Mouse (Mus musculus) kidney, adult 2 months (tissue): Measurements from ENCODE around the gene Ifitm6. TPM values are rescaled to one million over a fixed set of nuclear protein-coding genes. Genes with fewer than 3 reads are reported as not detected.
"Not testable (repeated sequence)": the region's sequence is repeated elsewhere in the genome, so short reads cannot be mapped to it uniquely, and the experiment has no call there.

Experiments
- DNase-seq: peaks from one replicate; pipeline ENCODE4 v3.0.0; 2021
- H3K27ac ChIP-seq: fragments of 200-500 bp; 2 replicates; pipeline ENCODE4 v1.5.1; 2012; ENCODE audit warnings: low read depth, low read length, control low read depth, inconsistent platforms; ENCODE audit not compliant: insufficient read depth
- H3K27me3 ChIP-seq: fragments of 200-500 bp; replicated peaks from 2 replicates; pipeline ENCODE4 v1.6.1; 2012; ENCODE audit warnings: mild to moderate bottlenecking, moderate library complexity, low read length, inconsistent platforms; ENCODE audit not compliant: control insufficient read depth, insufficient read depth
- H3K36me3 ChIP-seq: fragments of 200-500 bp; 2 replicates; pipeline ENCODE4 v1.6.1; 2012; ENCODE audit warnings: mild to moderate bottlenecking, moderate library complexity, low read length, inconsistent platforms; ENCODE audit not compliant: control insufficient read depth, insufficient read depth
- H3K4me1 ChIP-seq: fragments of 200-500 bp; 2 replicates; pipeline ENCODE4 v1.6.1; 2011; ENCODE audit warnings: low read length; ENCODE audit not compliant: control insufficient read depth, insufficient read depth
- H3K4me3 ChIP-seq: fragments of 200-500 bp; 2 replicates; pipeline ENCODE4 v1.5.1; 2011; ENCODE audit warnings: mild to moderate bottlenecking, low read depth, low read length, control low read depth; ENCODE audit not compliant: insufficient read depth
- CTCF ChIP-seq: fragments of 200-500 bp; conservative IDR thresholded peaks from 2 replicates; pipeline ENCODE4 v1.5.1; 2011; ENCODE audit warnings: low read depth, mild to moderate bottlenecking, control low read depth, low read length, moderate library complexity, mixed read lengths; ENCODE audit not compliant: insufficient read depth, insufficient read length
- POLR2A ChIP-seq: fragments of 200-500 bp; IDR thresholded peaks from one replicate; pipeline ENCODE4 v1.6.1; 2011; ENCODE audit warnings: low read depth, low read length, control low read depth
- WGBS: fragments of 180-500 bp; shearing (Covaris S2); methylation state at CpG from one replicate; pipeline ENCODE4 v1.1.7; 2018; 5-methylcytosine and 5-hydroxymethylcytosine counted together
- polyA plus RNA-seq: library from polyadenylated mRNA; depleted of rRNA; stranded (reverse); fragments of >200 nt; gene quantifications from 2 replicates; pipeline ENCODE4 v1.2.3, GENCODE M21; 2012

Gene Ifitm6
- polyA plus RNA-seq, 1 experiment = 2.3 TPM

- TF ChIP-seq POLR2A (no peak), CTCF (no peak; the same call in 1 of the 2 replicates)
- Histone ChIP-seq H3K27me3 (no peaks in the 10 kb centered on the region), H3K4me3 (no peak overlapping the region), H3K27ac (no peak overlapping the region), H3K4me1 (no peaks in the 10 kb centered on the region), H3K36me3 (no peaks in the 10 kb centered on the region)
- WGBS = 82% methylated on average over 14 of the region's 14 CpGs
- DNase-seq = no peak
These were observed 26.5 kb downstream of the Ifitm6 start for GRCm38 (mm10) chr7:140991117-140991689.

GRCm38 (mm10) chr7:140990622-140991021, 27.1 kb downstream of the Ifitm6 start:
- TF ChIP-seq CTCF (no peak), POLR2A (no peak)
- Histone ChIP-seq H3K27ac (no peak overlapping the region), H3K4me1 (no peaks in the 10 kb centered on the region), H3K36me3 (no peaks in the 10 kb centered on the region), H3K27me3 (no peaks in the 10 kb centered on the region), H3K4me3 (no peak overlapping the region)
- WGBS = 70% methylated on average over 5 of the region's 5 CpGs
- DNase-seq = no peak

GRCm38 (mm10) chr7:140990185-140990584, 27.5 kb downstream of the Ifitm6 start:
- DNase-seq = no peak
- TF ChIP-seq POLR2A = no peak
- TF ChIP-seq CTCF = no peak
- no peaks in the 10 kb centered on the region for H3K36me3 ChIP-seq
- no peaks in the 10 kb centered on the region for H3K4me1 ChIP-seq
- no peaks in the 10 kb centered on the region for H3K27me3 ChIP-seq
- WGBS = 53% methylated on average over 6 of the region's 6 CpGs
- no peak overlapping the region for H3K27ac ChIP-seq
- no peak overlapping the region for H3K4me3 ChIP-seq

DNA sequence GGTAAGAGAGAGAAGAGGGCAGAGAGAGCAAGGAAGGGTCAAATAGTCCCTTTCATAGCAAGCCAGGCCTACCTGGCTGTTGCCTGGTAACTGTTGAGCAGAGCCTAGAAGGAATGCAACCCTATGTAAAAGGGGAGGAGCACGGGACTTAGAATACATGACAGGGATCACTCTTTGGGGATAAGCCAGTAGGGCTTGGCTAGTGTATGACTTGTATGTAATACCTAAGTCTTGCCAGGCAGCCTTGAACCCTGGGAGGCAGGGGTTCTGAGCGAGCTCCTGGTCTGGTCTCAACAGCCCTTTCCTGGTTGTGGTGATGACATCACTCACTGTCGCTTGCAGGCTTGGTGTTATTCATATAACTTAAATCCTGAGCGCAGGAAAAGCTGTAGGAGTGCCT, 28.7 kb downstream of the Ifitm6 start:
- no peak for DNase-seq
- TF ChIP-seq POLR2A = no peak
- TF ChIP-seq CTCF = no peak
- H3K36me3 ChIP-seq = no peaks in the 10 kb centered on the region
- H3K27me3 ChIP-seq = no peaks in the 10 kb centered on the region
- no peaks in the 10 kb centered on the region for H3K4me1 ChIP-seq
- 86% methylated on average over 4 of the region's 4 CpGs for WGBS
- H3K4me3 ChIP-seq = no peak overlapping the region
- no peak overlapping the region for H3K27ac ChIP-seq

GRCm38 (mm10) chr7:140987182-140988138, 30.3 kb downstream of the Ifitm6 start:
- no peak overlapping the region for H3K27ac ChIP-seq
- no peak for TF ChIP-seq POLR2A
- no peak for TF ChIP-seq CTCF
- WGBS = 89% methylated on average over 17 of the region's 17 CpGs
- H3K4me1 ChIP-seq = no peaks in the 10 kb centered on the region
- H3K36me3 ChIP-seq = no peaks in the 10 kb centered on the region
- H3K27me3 ChIP-seq = no peaks in the 10 kb centered on the region
- no peak overlapping the region for H3K4me3 ChIP-seq
- DNase-seq = no peak

DNA sequence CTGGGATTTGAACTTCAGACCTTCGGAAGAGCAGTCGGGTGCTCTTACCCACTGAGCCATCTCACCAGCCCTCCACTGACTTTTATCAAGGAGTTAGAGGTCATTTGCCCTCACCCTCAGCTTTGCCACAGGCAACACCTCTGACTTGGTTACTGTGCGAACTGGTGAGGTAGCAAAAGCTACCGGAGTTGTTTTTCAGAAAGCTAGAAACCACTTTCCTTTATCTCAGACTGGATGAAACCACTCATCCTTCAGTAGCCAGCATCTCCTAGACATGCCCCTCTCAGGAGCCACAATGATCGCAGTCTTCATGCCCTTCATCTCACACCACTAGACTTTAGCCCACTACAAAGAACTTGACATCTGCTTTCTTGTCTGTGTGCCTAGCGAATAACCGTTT, 34.8 kb downstream of the Ifitm6 start:
- no peaks in the 10 kb centered on the region for H3K36me3 ChIP-seq
- no peaks in the 10 kb centered on the region for H3K27me3 ChIP-seq
- no peak overlapping the region for H3K27ac ChIP-seq
- TF ChIP-seq CTCF = no peak
- no peak for TF ChIP-seq POLR2A
- H3K4me3 ChIP-seq = no peak overlapping the region
- no peaks in the 10 kb centered on the region for H3K4me1 ChIP-seq
- WGBS = 91% methylated on average over 7 of the region's 7 CpGs
- DNase-seq = no peak

- Histone ChIP-seq H3K27ac (no peak overlapping the region), H3K4me1 (no peaks in the 10 kb centered on the region), H3K36me3 (no peaks in the 10 kb centered on the region), H3K27me3 (no peaks in the 10 kb centered on the region), H3K4me3 (no peak overlapping the region)
- no peak for DNase-seq
- TF ChIP-seq POLR2A (no peak), CTCF (no peak)
- 87% methylated on average over 8 of the region's 8 CpGs for WGBS
These were observed 36.0 kb downstream of the Ifitm6 start for GRCm38 (mm10) chr7:140981704-140982103.

GRCm38 (mm10) chr7:140976720-140977119, 41.0 kb downstream of the Ifitm6 start:
- H3K4me1 ChIP-seq, H3K36me3 ChIP-seq, H3K27ac ChIP-seq, H3K27me3 ChIP-seq, H3K4me3 ChIP-seq, DNase-seq: not testable (repeated sequence)
- WGBS = 94% methylated on average over 9 of the region's 9 CpGs
